Mouse (Mus musculus) fibroblast of lung, adult 2 months (primary cell): ENCODE measurements around the gene Thy1.

Experiments
- DNase-seq: peaks from one replicate; pipeline ENCODE4 v3.0.0-alpha.2; 2011; ENCODE audit warnings: low read depth

Thy1 gene

GRCm38 (mm10) chr9:44033957-44034727, 9.0 kb upstream of the Thy1 start:
- DNase-seq, result no peak

GRCm38 (mm10) chr9:44037106-44037505, 6.1 kb upstream of the Thy1 start:
- no peak for DNase-seq

GRCm38 (mm10) chr9:44041511-44042395, 1.4 kb upstream of the Thy1 start:
- DNase-seq, result no peak

- DNase-seq, result no peak
Observed at GRCm38 (mm10) chr9:44042396-44042680, 846 bp upstream of the Thy1 start.

GRCm38 (mm10) chr9:44043708-44044425, 683 bp downstream of the Thy1 start:
- no peak for DNase-seq

GRCm38 (mm10) chr9:44044426-44045157, 1.4 kb downstream of the Thy1 start:
- no peak for DNase-seq

- DNase-seq, result no peak
Observed at GRCm38 (mm10) chr9:44045158-44045883, 2.1 kb downstream of the Thy1 start.

- DNase-seq, result no peak
Observed at GRCm38 (mm10) chr9:44045884-44046272, 2.7 kb downstream of the Thy1 start.

- DNase-seq, result no peak
Observed at GRCm38 (mm10) chr9:44046426-44046825, 3.2 kb downstream of the Thy1 start.

- no peak for DNase-seq
Observed at GRCm38 (mm10) chr9:44047071-44047470, 3.9 kb downstream of the Thy1 start.

GRCm38 (mm10) chr9:44047571-44048490, 4.6 kb downstream of the Thy1 start:
- no peak for DNase-seq

GRCm38 (mm10) chr9:44048541-44049380, 5.6 kb downstream of the Thy1 start:
- no peak for DNase-seq

GRCm38 (mm10) chr9:44049381-44050165, 6.4 kb downstream of the Thy1 start:
- no peak for DNase-seq

GRCm38 (mm10) chr9:44052855-44053254, 9.7 kb downstream of the Thy1 start:
- no peak for DNase-seq

GRCm38 (mm10) chr9:44053936-44054335, 10.8 kb downstream of the Thy1 start:
- DNase-seq, result no peak

- no peak for DNase-seq
Observed at GRCm38 (mm10) chr9:44058606-44059005, 15.4 kb downstream of the Thy1 start.

GRCm38 (mm10) chr9:44065177-44065576, 22.0 kb downstream of the Thy1 start:
- DNase-seq, result no peak

- DNase-seq, result peak; percentile 95
Observed at GRCm38 (mm10) chr9:44066785-44067225, 23.6 kb downstream of the Thy1 start, which contains the start of gene Usp2. Usp2 (plus strand) TSS chr9:44067021.
